Mouse (Mus musculus): ENCODE data around the gene Il27ra. TPM values are rescaled to one million over a fixed set of nuclear protein-coding genes. Genes with fewer than 3 reads are reported as not detected.

The Il27ra gene
- 100 to 1,000 TPM; 365 to 373 TPM for polyA plus RNA-seq (2017; shearing (Covaris generic))

GRCm38 (mm10) chr8:84042066-84042947 is at the start of gene Il27ra:
Gene Il27ra, minus strand, starts transcription at chr8:84042589.

GRCm38 (mm10) chr8:84066291-84066930 is 24.0 kb upstream of the Il27ra start, which contains the start of gene Rfx1:
Gene Rfx1, plus strand, starts transcription at chr8:84066834.

GRCm38 (mm10) chr8:84065037-84065436 is 22.6 kb upstream of the Il27ra start, which contains the start of gene Gm10643:
Gene Gm10643, minus strand, starts transcription at chr8:84065137.

GRCm38 (mm10) chr8:84044900-84045299 is 2.5 kb upstream of the Il27ra start, which contains the start of gene Rln3:
Gene Rln3, minus strand, starts transcription at chr8:84045000.

GRCm38 (mm10) chr8:84021096-84021495 is 21.3 kb downstream of the Il27ra start, which contains the start of gene Palm3:
Gene Palm3, plus strand, starts transcription at chr8:84021471.

GRCm38 (mm10) chr8:84011705-84012498 is 30.5 kb downstream of the Il27ra start, which contains the start of gene 2210011C24Rik:
Gene 2210011C24Rik, minus strand, starts transcription at chr8:84012171.

GRCm38 (mm10) chr8:84001281-84002000 is 40.9 kb downstream of the Il27ra start, which contains the start of gene 1700067K01Rik:
Gene 1700067K01Rik, plus strand, starts transcription at chr8:84001502.

GRCm38 (mm10) chr8:83997511-83998141 is 44.8 kb downstream of the Il27ra start, which contains the start of gene Samd1:
Gene Samd1, plus strand, starts transcription at chr8:83997672.

Other genes with a start within 250 kb of the Il27ra start
- gene Adgrl1, start 142.5 kb downstream of the Il27ra start, polyA plus RNA-seq (2017; shearing (Covaris generic)), result 1 to 10 TPM; 6.8 to 8.2 TPM
- gene Gm10644, start 87.4 kb downstream of the Il27ra start, polyA plus RNA-seq (2017; shearing (Covaris generic)), result under 1 TPM; 0.31 to 0.41 TPM
- 10 to 100 TPM; 15.0 to 20.4 TPM for gene Asf1b, start 87.1 kb downstream of the Il27ra start, polyA plus RNA-seq (2017; shearing (Covaris generic))
- 10 to 100 TPM; 54.4 to 56.5 TPM for gene Prkaca, start 69.6 kb downstream of the Il27ra start, polyA plus RNA-seq (2017; shearing (Covaris generic))
- 10 to 100 TPM; 10.8 to 13.7 TPM for gene Samd1, start 44.9 kb downstream of the Il27ra start, polyA plus RNA-seq (2017; shearing (Covaris generic))
- gene 1700067K01Rik, start 41.1 kb downstream of the Il27ra start, polyA plus RNA-seq (2017; shearing (Covaris generic)), result 1 to 10 TPM in 1 of 2 experiments, under 1 TPM in 1; 0.27 to 1.9 TPM
- gene 2210011C24Rik, start 30.4 kb downstream of the Il27ra start, polyA plus RNA-seq (2017; shearing (Covaris generic)), result 1 to 10 TPM; 2.9 to 7.6 TPM
- 10 to 100 TPM; 11.3 to 13.7 TPM for gene Palm3, start 21.1 kb downstream of the Il27ra start, polyA plus RNA-seq (2017; shearing (Covaris generic))
- gene Rln3, start 2.4 kb upstream of the Il27ra start, polyA plus RNA-seq (2017; shearing (Covaris generic)), result 100 to 1,000 TPM in 1 of 2 experiments, 10 to 100 TPM in 1; 65.5 to 209 TPM
- gene Gm10643, start 22.5 kb upstream of the Il27ra start, polyA plus RNA-seq (2017; shearing (Covaris generic)), result 1 to 10 TPM; 2.0 to 3.5 TPM
- 10 to 100 TPM; 23.1 to 37.3 TPM for gene Rfx1, start 24.2 kb upstream of the Il27ra start, polyA plus RNA-seq (2017; shearing (Covaris generic))
- 10 to 100 TPM; 28.6 to 31.3 TPM for gene Dcaf15, start 62.2 kb upstream of the Il27ra start, polyA plus RNA-seq (2017; shearing (Covaris generic))
- gene Podnl1, start 83.4 kb upstream of the Il27ra start, polyA plus RNA-seq (2017; shearing (Covaris generic)), result 10 to 100 TPM; 21.0 to 24.1 TPM
- 10 to 100 TPM; 42.3 to 51.2 TPM for gene Cc2d1a, start 105.3 kb upstream of the Il27ra start, polyA plus RNA-seq (2017; shearing (Covaris generic))
- 1 to 10 TPM; 1.5 to 1.8 TPM for gene 4930432K21Rik, start 105.4 kb upstream of the Il27ra start, polyA plus RNA-seq (2017; shearing (Covaris generic))
- 1 to 10 TPM in 1 of 2 experiments, under 1 TPM in 1; 0.90 to 3.7 TPM for gene Nanos3, start 142.6 kb upstream of the Il27ra start, polyA plus RNA-seq (2017; shearing (Covaris generic))
- 10 to 100 TPM; 14.8 to 16.2 TPM for gene Zswim4, start 194.5 kb upstream of the Il27ra start, polyA plus RNA-seq (2017; shearing (Covaris generic))
- gene D8Ertd738e, start 207.1 kb upstream of the Il27ra start, polyA plus RNA-seq (2017; shearing (Covaris generic)), result 100 to 1,000 TPM; 221 to 259 TPM
- 100 to 1,000 TPM in 1 of 2 experiments, 10 to 100 TPM in 1; 98.0 to 107 TPM for gene Mri1, start 214.7 kb upstream of the Il27ra start, polyA plus RNA-seq (2017; shearing (Covaris generic))
- gene Ccdc130, start 227.8 kb upstream of the Il27ra start, polyA plus RNA-seq (2017; shearing (Covaris generic)), result 10 to 100 TPM; 39.1 to 48.4 TPM